Mouse (Mus musculus): ENCODE results near the gene Pdhx. TPM values are rescaled to one million over a fixed set of nuclear protein-coding genes. Genes with fewer than 3 reads are reported as not detected.

Gene Pdhx
- polyA plus RNA-seq, 1 experiment from 2014 or later = 18.1 TPM

- Histone ChIP-seq H3K9me3 (ENCODE audit: low read length) (no peaks in the 10 kb centered on the region), H3K4me2 (ENCODE audit: low read depth, low read length) (no peak overlapping the region), H3K4me1 (ENCODE audit: insufficient read depth) (no peaks in the 10 kb centered on the region), H3K9ac (replicated peaks) (no peak overlapping the region), H3K36me3 (replicated peaks; ENCODE audit: insufficient read depth, low read length) (no peaks in the 10 kb centered on the region), H3K27ac (ENCODE audit: low read depth) (no peak overlapping the region), H3K27me3 (ENCODE audit: insufficient read depth, low read length) (no peaks in the 10 kb centered on the region), H3K4me3 (ENCODE audit: low read depth, low read length) (no peak overlapping the region)
- ATAC-seq (no peak), DNase-seq (no peak)
- TF ChIP-seq EP300 (IDR thresholded peaks at IDR 0.05; ENCODE audit: low read depth) (no peak), CTCF (IDR thresholded peaks at IDR 0.05; ENCODE audit: low read depth) (no peak)
- 79% methylated on average over 2 of the region's 2 CpGs for WGBS (ENCODE audit: insufficient replicate concordance)
Measured at GRCm38 (mm10) chr2:103106172-103106571, 32.9 kb upstream of the Pdhx start.

DNA sequence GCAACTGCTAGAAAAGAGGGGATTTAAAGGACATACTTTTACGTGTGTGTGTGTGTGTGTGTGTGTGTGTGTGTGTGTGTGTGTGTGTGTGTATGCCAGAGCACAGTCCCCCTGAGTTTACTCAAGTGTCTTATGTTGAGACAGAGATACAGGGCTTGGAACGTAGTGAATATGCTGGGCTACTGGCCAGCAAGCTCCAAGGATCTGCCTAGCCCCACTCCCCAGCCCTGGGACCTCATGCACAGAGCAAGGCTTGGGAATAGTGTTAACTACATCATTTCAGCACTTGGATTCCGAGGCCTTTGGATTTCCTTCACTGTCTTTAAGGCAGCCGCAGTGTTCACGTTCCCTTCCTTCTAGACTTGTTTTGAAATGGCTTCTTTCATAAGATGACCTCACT lies 29.3 kb upstream of the Pdhx start:
- TF ChIP-seq EP300 (IDR thresholded peaks at IDR 0.05; ENCODE audit: low read depth) (no peak), CTCF (IDR thresholded peaks at IDR 0.05; ENCODE audit: low read depth) (no peak)
- no peaks in the 10 kb centered on the region for H3K4me1 ChIP-seq (ENCODE audit: insufficient read depth)

GRCm38 (mm10) chr2:103089521-103089920 lies 16.2 kb upstream of the Pdhx start:
- WGBS (ENCODE audit: insufficient replicate concordance) = 85% methylated on average over 6 of the region's 6 CpGs
- Histone ChIP-seq H3K27me3 (ENCODE audit: insufficient read depth, low read length) (no peaks in the 10 kb centered on the region), H3K4me1 (ENCODE audit: insufficient read depth) (no peaks in the 10 kb centered on the region), H3K4me2 (ENCODE audit: low read depth, low read length) (no peak overlapping the region), H3K27ac (ENCODE audit: low read depth) (no peak overlapping the region), H3K9me3 (ENCODE audit: low read length) (no peaks in the 10 kb centered on the region; the same call in 1 of the 2 replicates), H3K4me3 (ENCODE audit: low read depth, low read length) (no peak overlapping the region), H3K36me3 (replicated peaks; ENCODE audit: insufficient read depth, low read length) (peaks cover 29% of the 10 kb centered on the region), H3K9ac (replicated peaks) (no peak overlapping the region)
- DNase-seq = no peak
- no peak for ATAC-seq
- no peak for TF ChIP-seq CTCF (IDR thresholded peaks at IDR 0.05; ENCODE audit: low read depth)
- TF ChIP-seq EP300 (IDR thresholded peaks at IDR 0.05; ENCODE audit: low read depth) = no peak

More for the DNA sequence above, 29.3 kb upstream of the Pdhx start:
- no peak for DNase-seq
- Histone ChIP-seq H3K27me3 (ENCODE audit: insufficient read depth, low read length) (no peaks in the 10 kb centered on the region), H3K27ac (ENCODE audit: low read depth) (no peak overlapping the region), H3K4me2 (ENCODE audit: low read depth, low read length) (no peak overlapping the region), H3K9me3 (ENCODE audit: low read length) (no peaks in the 10 kb centered on the region), H3K9ac (replicated peaks) (no peak overlapping the region), H3K4me3 (ENCODE audit: low read depth, low read length) (no peak overlapping the region), H3K36me3 (replicated peaks; ENCODE audit: insufficient read depth, low read length) (no peaks in the 10 kb centered on the region)
- ATAC-seq = no peak
- WGBS (ENCODE audit: insufficient replicate concordance) = 74% methylated on average over 5 of the region's 5 CpGs

- Histone ChIP-seq H3K27ac (ENCODE audit: low read depth) (no peak overlapping the region), H3K9me3 (ENCODE audit: low read length) (no peaks in the 10 kb centered on the region; the same call in 1 of the 2 replicates), H3K4me1 (ENCODE audit: insufficient read depth) (no peaks in the 10 kb centered on the region), H3K4me3 (ENCODE audit: low read depth, low read length) (no peak overlapping the region), H3K27me3 (ENCODE audit: insufficient read depth, low read length) (no peaks in the 10 kb centered on the region), H3K9ac (replicated peaks) (no peak overlapping the region), H3K4me2 (ENCODE audit: low read depth, low read length) (no peak overlapping the region), H3K36me3 (replicated peaks; ENCODE audit: insufficient read depth, low read length) (peaks cover 24% of the 10 kb centered on the region; the same call in 1 of the 2 replicates)
- peak; percentile 50 for TF ChIP-seq CTCF (IDR thresholded peaks at IDR 0.05; ENCODE audit: low read depth)
- TF ChIP-seq EP300 (IDR thresholded peaks at IDR 0.05; ENCODE audit: low read depth) = no peak
- ATAC-seq = no peak
- 93% methylated on average over 4 of the region's 4 CpGs for WGBS (ENCODE audit: insufficient replicate concordance)
- DNase-seq = no peak
Measured at GRCm38 (mm10) chr2:103088099-103088498, 14.8 kb upstream of the Pdhx start.

DNA sequence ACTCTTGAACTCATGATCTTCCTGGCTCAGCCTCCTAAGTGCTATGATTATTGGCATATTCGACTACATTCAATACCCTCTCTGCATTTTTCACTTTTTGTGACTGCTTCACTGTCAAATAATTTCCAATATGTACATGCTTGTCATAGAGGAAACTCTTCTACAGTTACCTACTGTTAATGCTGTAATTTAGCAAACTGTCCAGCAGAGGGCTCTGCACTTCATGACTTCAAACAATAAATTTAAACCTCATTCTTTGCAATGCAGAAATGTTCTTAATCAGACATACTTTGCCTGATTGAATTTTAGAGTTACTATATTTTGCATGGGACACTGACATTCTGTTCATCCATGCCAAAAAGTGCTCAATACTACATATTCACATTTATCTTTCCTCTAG lies 13.1 kb upstream of the Pdhx start:
- Histone ChIP-seq H3K9me3 (ENCODE audit: low read length) (no peaks in the 10 kb centered on the region; the same call in 1 of the 2 replicates), H3K36me3 (replicated peaks; ENCODE audit: insufficient read depth, low read length) (peaks cover 17% of the 10 kb centered on the region; the same call in 1 of the 2 replicates), H3K27me3 (ENCODE audit: insufficient read depth, low read length) (no peaks in the 10 kb centered on the region), H3K4me2 (ENCODE audit: low read depth, low read length) (no peak overlapping the region), H3K4me1 (ENCODE audit: insufficient read depth) (no peaks in the 10 kb centered on the region), H3K27ac (ENCODE audit: low read depth) (no peak overlapping the region), H3K4me3 (ENCODE audit: low read depth, low read length) (no peak overlapping the region), H3K9ac (replicated peaks) (no peak overlapping the region)
- no peak for ATAC-seq
- WGBS (ENCODE audit: insufficient replicate concordance) = 4% methylated on average over 1 of the region's 1 CpGs
- TF ChIP-seq CTCF (IDR thresholded peaks at IDR 0.05; ENCODE audit: low read depth) = peak; percentile 77
- TF ChIP-seq EP300 (IDR thresholded peaks at IDR 0.05; ENCODE audit: low read depth) = no peak
- no peak for DNase-seq

GRCm38 (mm10) chr2:103085633-103086032 lies 12.3 kb upstream of the Pdhx start:
- H3K9me3 ChIP-seq (ENCODE audit: low read length) = no peaks in the 10 kb centered on the region; the same call in 1 of the 2 replicates
- H3K36me3 ChIP-seq (replicated peaks; ENCODE audit: insufficient read depth, low read length) = peaks cover 17% of the 10 kb centered on the region; the same call in 1 of the 2 replicates
- TF ChIP-seq CTCF (IDR thresholded peaks at IDR 0.05; ENCODE audit: low read depth) (no peak), EP300 (IDR thresholded peaks at IDR 0.05; ENCODE audit: low read depth) (no peak)
- H3K27me3 ChIP-seq (ENCODE audit: insufficient read depth, low read length) = no peaks in the 10 kb centered on the region
- ATAC-seq (no peak), DNase-seq (no peak)
- no peak overlapping the region for H3K9ac ChIP-seq (replicated peaks)
- no peak overlapping the region for H3K4me2 ChIP-seq (ENCODE audit: low read depth, low read length)
- H3K4me3 ChIP-seq (ENCODE audit: low read depth, low read length) = no peak overlapping the region
- WGBS (ENCODE audit: insufficient replicate concordance) = 78% methylated on average over 10 of the region's 10 CpGs
- H3K4me1 ChIP-seq (ENCODE audit: insufficient read depth) = no peaks in the 10 kb centered on the region
- H3K27ac ChIP-seq (ENCODE audit: low read depth) = no peak overlapping the region

Measured in liver, postnatal 0 days (tissue).